Mouse (Mus musculus) embryonic facial prominence, embryonic 12.5 days (tissue): ENCODE results near the gene Sh3bgrl3. TPM values are rescaled to one million over a fixed set of nuclear protein-coding genes. Genes with fewer than 3 reads are reported as not detected.
"Not testable (repeated sequence)": the region's sequence is repeated elsewhere in the genome, so short reads cannot be mapped to it uniquely, and the experiment has no call there.

ENCODE experiments used
- ATAC-seq: fragments of 200-750 bp; cut with Nextera tagmentation; 2 replicates; pipeline ENCODE4 v1.8.0; 2017; ENCODE audit not compliant: insufficient number of reproducible peaks, insufficient read depth, low FRiP score, low TSS enrichment
- H3K27ac ChIP-seq: fragments of 300-500 bp; sonication (generic); 2 replicates; pipeline ENCODE4 v1.5.1; 2016; ENCODE audit warnings: mild to moderate bottlenecking
- H3K27me3 ChIP-seq: fragments of 300-500 bp; sonication (generic); 2 replicates; pipeline ENCODE4 v1.6.1; 2016; ENCODE audit warnings: mild to moderate bottlenecking, moderate library complexity
- H3K36me3 ChIP-seq: fragments of 300-500 bp; sonication (generic); 2 replicates; pipeline ENCODE4 v1.6.1; 2016; ENCODE audit warnings: mild to moderate bottlenecking
- H3K4me1 ChIP-seq: fragments of 300-500 bp; sonication (generic); 2 replicates; pipeline ENCODE4 v1.6.1; 2016
- H3K4me2 ChIP-seq: fragments of 300-500 bp; sonication (generic); replicated peaks from 2 replicates; pipeline ENCODE4 v1.6.1; 2016; ENCODE audit warnings: mild to moderate bottlenecking, moderate library complexity
- H3K4me3 ChIP-seq: fragments of 300-500 bp; sonication (generic); 2 replicates; pipeline ENCODE4 v1.5.1; 2016; ENCODE audit warnings: mild to moderate bottlenecking
- H3K9ac ChIP-seq: fragments of 300-500 bp; sonication (generic); 2 replicates; pipeline ENCODE4 v1.6.1; 2016; ENCODE audit warnings: mild to moderate bottlenecking, moderate library complexity
- H3K9me3 ChIP-seq: fragments of 300-500 bp; sonication (generic); 2 replicates; pipeline ENCODE4 v1.6.1; 2016; ENCODE audit warnings: mild to moderate bottlenecking, moderate library complexity
- WGBS: fragments of 180-500 bp; shearing (Covaris S2); methylation state at CpG from one replicate; pipeline ENCODE4 v1.1.7; 2016; 5-methylcytosine and 5-hydroxymethylcytosine counted together
- polyA plus RNA-seq: library from polyadenylated mRNA; unstranded; fragments of >200 nt; fragmentation: Nextera tagmentation; extraction: Ambion mirVana; gene quantifications from 2 replicates; pipeline ENCODE4 v1.2.1, GENCODE M21; 2016

Sh3bgrl3 gene
- polyA plus RNA-seq, 1 experiment from 2014 or later: 345 TPM

- Histone ChIP-seq H3K4me2 (no peak overlapping the region), H3K36me3 (peaks cover 33% of the 10 kb centered on the region), H3K9me3 (no peaks in the 10 kb centered on the region), H3K27me3 (no peaks in the 10 kb centered on the region), H3K9ac (no peak overlapping the region), H3K27ac (no peak overlapping the region), H3K4me3 (no peak overlapping the region), H3K4me1 (no peaks in the 10 kb centered on the region; the same call in 1 of the 2 replicates)
- WGBS: 88% methylated on average over 6 of the region's 6 CpGs
- no peak for ATAC-seq
These were observed 26.9 kb upstream of the Sh3bgrl3 start for GRCm38 (mm10) chr4:134155531-134155930.

GRCm38 (mm10) chr4:134154354-134154753 lies 25.8 kb upstream of the Sh3bgrl3 start:
- H3K4me3 ChIP-seq: no peak overlapping the region
- no peaks in the 10 kb centered on the region; the same call in 1 of the 2 replicates for H3K4me1 ChIP-seq
- H3K27ac ChIP-seq: no peak overlapping the region
- H3K9ac ChIP-seq: no peak overlapping the region
- no peaks in the 10 kb centered on the region for H3K27me3 ChIP-seq
- ATAC-seq: no peak
- H3K36me3 ChIP-seq: peaks cover 37% of the 10 kb centered on the region
- no peaks in the 10 kb centered on the region for H3K9me3 ChIP-seq
- no peak overlapping the region for H3K4me2 ChIP-seq
- 95% methylated on average over 3 of the region's 3 CpGs for WGBS

- no peak overlapping the region for H3K9ac ChIP-seq
- 93% methylated on average over 3 of the region's 3 CpGs for WGBS
- no peaks in the 10 kb centered on the region for H3K9me3 ChIP-seq
- H3K4me3 ChIP-seq: no peak overlapping the region
- H3K4me2 ChIP-seq: no peak overlapping the region
- H3K4me1 ChIP-seq: no peaks in the 10 kb centered on the region
- H3K27ac ChIP-seq: no peak overlapping the region
- no peak for ATAC-seq
- H3K36me3 ChIP-seq: peaks cover 37% of the 10 kb centered on the region
- no peaks in the 10 kb centered on the region for H3K27me3 ChIP-seq
These were observed 25.1 kb upstream of the Sh3bgrl3 start for GRCm38 (mm10) chr4:134153656-134154055.

- no peak overlapping the region for H3K9ac ChIP-seq
- H3K4me3 ChIP-seq: no peak overlapping the region
- no peak overlapping the region for H3K27ac ChIP-seq
- H3K4me1 ChIP-seq: no peaks in the 10 kb centered on the region
- no peaks in the 10 kb centered on the region for H3K9me3 ChIP-seq
- no peak for ATAC-seq
- H3K4me2 ChIP-seq: no peak overlapping the region
- H3K36me3 ChIP-seq: peaks cover 49% of the 10 kb centered on the region
- no peaks in the 10 kb centered on the region for H3K27me3 ChIP-seq
- 84% methylated on average over 3 of the region's 3 CpGs for WGBS
These were observed 23.5 kb upstream of the Sh3bgrl3 start for GRCm38 (mm10) chr4:134152112-134152511.

- H3K27me3 ChIP-seq: no peaks in the 10 kb centered on the region
- no peak overlapping the region for H3K4me2 ChIP-seq
- H3K36me3 ChIP-seq: peaks cover 51% of the 10 kb centered on the region
- H3K27ac ChIP-seq: no peak overlapping the region
- no peaks in the 10 kb centered on the region for H3K4me1 ChIP-seq
- no peak for ATAC-seq
- H3K9ac ChIP-seq: no peak overlapping the region
- H3K9me3 ChIP-seq: no peaks in the 10 kb centered on the region
- no peak overlapping the region for H3K4me3 ChIP-seq
- WGBS: 86% methylated on average over 4 of the region's 4 CpGs
These were observed 20.8 kb upstream of the Sh3bgrl3 start for GRCm38 (mm10) chr4:134149389-134149788.

- H3K27ac ChIP-seq, H3K9me3 ChIP-seq, H3K4me2 ChIP-seq, H3K9ac ChIP-seq, H3K4me1 ChIP-seq, ATAC-seq, H3K4me3 ChIP-seq, H3K27me3 ChIP-seq: not testable (repeated sequence)
- 89% methylated on average over 5 of the region's 5 CpGs for WGBS
- peaks cover 22% of the 10 kb centered on the region for H3K36me3 ChIP-seq
These were observed 15.7 kb upstream of the Sh3bgrl3 start for GRCm38 (mm10) chr4:134144297-134144696.

- Histone ChIP-seq H3K4me2 (no peak overlapping the region), H3K4me3 (no peak overlapping the region), H3K9me3 (no peaks in the 10 kb centered on the region), H3K36me3 (peaks cover 14% of the 10 kb centered on the region; the same call in 1 of the 2 replicates), H3K9ac (no peak overlapping the region), H3K27ac (no peak overlapping the region), H3K4me1 (peaks cover 17% of the 10 kb centered on the region), H3K27me3 (no peaks in the 10 kb centered on the region)
- 91% methylated on average over 2 of the region's 2 CpGs for WGBS
- no peak for ATAC-seq
These were observed 10.3 kb upstream of the Sh3bgrl3 start for GRCm38 (mm10) chr4:134138857-134139256.

GRCm38 (mm10) chr4:134136280-134136926 lies 7.8 kb upstream of the Sh3bgrl3 start:
- WGBS: 33% methylated on average over 3 of the region's 3 CpGs
- H3K36me3 ChIP-seq: peaks cover 20% of the 10 kb centered on the region; the same call in 1 of the 2 replicates
- no peaks in the 10 kb centered on the region for H3K9me3 ChIP-seq
- no peak overlapping the region for H3K9ac ChIP-seq
- no peak for ATAC-seq
- H3K4me1 ChIP-seq: peaks cover 17% of the 10 kb centered on the region
- peak overlapping the region; percentile 74 for H3K27ac ChIP-seq
- H3K4me3 ChIP-seq: no peak overlapping the region
- H3K4me2 ChIP-seq: 0 out of 2 replicates have a peak overlapping the region, but pooled peaks have one; percentile 9
- no peaks in the 10 kb centered on the region for H3K27me3 ChIP-seq

- Histone ChIP-seq H3K4me3 (no peak overlapping the region), H3K36me3 (peaks cover 23% of the 10 kb centered on the region; the same call in 1 of the 2 replicates), H3K9me3 (no peaks in the 10 kb centered on the region), H3K4me2 (no peak overlapping the region), H3K4me1 (peaks cover 27% of the 10 kb centered on the region), H3K9ac (no peak overlapping the region), H3K27ac (no peak overlapping the region), H3K27me3 (no peaks in the 10 kb centered on the region)
- WGBS: 73% methylated on average over 8 of the region's 8 CpGs
- no peak for ATAC-seq
These were observed 4.0 kb upstream of the Sh3bgrl3 start for GRCm38 (mm10) chr4:134132519-134133095.

- Histone ChIP-seq H3K9me3 (no peaks in the 10 kb centered on the region), H3K27me3 (no peaks in the 10 kb centered on the region), H3K9ac (no peak overlapping the region), H3K4me1 (peaks cover 29% of the 10 kb centered on the region), H3K27ac (no peak overlapping the region), H3K36me3 (peaks cover 21% of the 10 kb centered on the region; the same call in 1 of the 2 replicates), H3K4me3 (no peak overlapping the region), H3K4me2 (no peak overlapping the region)
- ATAC-seq: no peak
- 86% methylated on average over 3 of the region's 3 CpGs for WGBS
These were observed 3.5 kb upstream of the Sh3bgrl3 start for GRCm38 (mm10) chr4:134132117-134132516.

- Histone ChIP-seq H3K4me1 (peaks cover 22% of the 10 kb centered on the region), H3K4me3 (0 out of 2 replicates have a peak overlapping the region, but pooled peaks have one; percentile 87), H3K27me3 (no peaks in the 10 kb centered on the region), H3K9me3 (no peaks in the 10 kb centered on the region), H3K4me2 (peak overlapping the region; percentile 84), H3K27ac (peak overlapping the region; percentile 85; the same call in 1 of the 2 replicates), H3K36me3 (peaks cover 20% of the 10 kb centered on the region; the same call in 1 of the 2 replicates), H3K9ac (peak overlapping the region; percentile 53; the same call in 1 of the 2 replicates)
- 46% methylated on average over 6 of the region's 6 CpGs for WGBS
- no peak for ATAC-seq
These were observed 893 bp upstream of the Sh3bgrl3 start for GRCm38 (mm10) chr4:134129482-134129881.

- Histone ChIP-seq H3K4me1 (peaks cover 22% of the 10 kb centered on the region), H3K9ac (peak overlapping the region; percentile 53), H3K4me3 (peak overlapping the region; percentile 87), H3K27me3 (no peaks in the 10 kb centered on the region), H3K4me2 (peak overlapping the region; percentile 84), H3K27ac (peak overlapping the region; percentile 85), H3K9me3 (no peaks in the 10 kb centered on the region), H3K36me3 (peaks cover 20% of the 10 kb centered on the region; the same call in 1 of the 2 replicates)
- 3% methylated on average over 14 of the region's 14 CpGs for WGBS
- ATAC-seq: peak; percentile 50; the same call in 1 of the 2 replicates
These were observed 384 bp upstream of the Sh3bgrl3 start for GRCm38 (mm10) chr4:134128983-134129362.
